Mouse (Mus musculus) spleen, adult 2 months (tissue): ENCODE results near the gene Sgta.

Experiments
- CTCF ChIP-seq: fragments of 200-500 bp; IDR thresholded peaks from 2 replicates; pipeline ENCODE4 v1.5.1; 2011; ENCODE audit warnings: mild to moderate bottlenecking, inconsistent platforms; ENCODE audit not compliant: insufficient read depth, insufficient read length, insufficient replicate concordance; ENCODE audit errors: extremely low read depth
- POLR2A ChIP-seq: fragments of 200-500 bp; IDR thresholded peaks from 2 replicates; pipeline ENCODE4 v1.6.1; 2011; ENCODE audit warnings: low read depth, low read length, inconsistent platforms

DNA sequence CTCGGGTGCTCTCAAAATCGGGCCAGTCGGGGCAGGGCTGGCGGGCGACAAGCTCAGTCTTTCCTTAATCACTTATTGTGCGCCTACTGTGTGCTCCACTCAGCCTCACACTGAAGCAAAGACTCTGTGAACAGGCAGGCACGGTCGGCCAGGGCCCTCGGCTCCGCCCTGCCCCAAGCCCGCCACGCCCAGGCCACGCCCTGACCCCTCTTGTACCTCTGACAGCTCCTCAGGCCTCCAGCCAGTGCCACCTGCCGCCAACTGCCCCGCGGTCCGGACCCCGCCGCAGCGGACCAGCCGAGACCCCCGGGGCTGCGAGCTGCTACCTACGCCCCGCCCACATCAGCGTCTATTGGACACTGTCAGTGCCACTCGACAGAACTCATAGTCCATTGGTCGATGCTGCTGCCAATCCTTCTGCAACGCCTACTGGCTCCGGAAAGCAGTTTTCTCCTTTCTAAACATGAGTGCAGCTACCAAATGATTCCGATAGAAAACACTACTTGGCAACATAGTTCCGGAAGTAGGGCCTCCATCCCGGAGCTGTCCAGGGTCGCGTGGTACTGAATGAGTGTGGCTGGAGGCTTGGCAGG is 22.9 kb downstream of the Sgta start, which contains the start of gene Slc39a3:
- no peak for TF ChIP-seq CTCF
- TF ChIP-seq POLR2A = no peak
